Mouse (Mus musculus): ENCODE measurements around the gene Cdc37. TPM values are rescaled to one million over a fixed set of nuclear protein-coding genes. Genes with fewer than 3 reads are reported as not detected.

Gene Cdc37
- polyA plus RNA-seq, 1 experiment from 2014 or later, result 203 TPM

- Histone ChIP-seq H3K27me3 (no peaks in the 10 kb centered on the region), H3K4me3 (no peak overlapping the region), H3K27ac (no peak overlapping the region), H3K4me2 (no peak overlapping the region), H3K9ac (no peak overlapping the region), H3K9me3 (replicated peaks) (no peaks in the 10 kb centered on the region), H3K36me3 (peaks cover 3% of the 10 kb centered on the region; the same call in 1 of the 2 replicates), H3K4me1 (replicated peaks) (no peaks in the 10 kb centered on the region)
- 82% methylated on average over 7 of the region's 7 CpGs for WGBS
- ATAC-seq (replicated peaks; ENCODE audit: insufficient number of reproducible peaks, insufficient read depth, low FRiP score, low read depth), result no peak
Measured at GRCm38 (mm10) chr9:21114190-21114589, 35.6 kb downstream of the Cdc37 start.

GRCm38 (mm10) chr9:21113751-21114150 lies 36.0 kb downstream of the Cdc37 start:
- Histone ChIP-seq H3K9me3 (replicated peaks) (no peaks in the 10 kb centered on the region), H3K36me3 (peaks cover 6% of the 10 kb centered on the region; the same call in 1 of the 2 replicates), H3K9ac (no peak overlapping the region), H3K27ac (no peak overlapping the region), H3K4me1 (replicated peaks) (no peaks in the 10 kb centered on the region), H3K4me3 (no peak overlapping the region), H3K27me3 (no peaks in the 10 kb centered on the region), H3K4me2 (no peak overlapping the region)
- 85% methylated on average over 6 of the region's 6 CpGs for WGBS
- ATAC-seq (replicated peaks; ENCODE audit: insufficient number of reproducible peaks, insufficient read depth, low FRiP score, low read depth), result no peak

GRCm38 (mm10) chr9:21107607-21108237 lies 42.1 kb downstream of the Cdc37 start:
- H3K9ac ChIP-seq, result no peak overlapping the region
- H3K27me3 ChIP-seq, result no peaks in the 10 kb centered on the region
- no peak overlapping the region for H3K4me3 ChIP-seq
- no peaks in the 10 kb centered on the region for H3K4me1 ChIP-seq (replicated peaks)
- peaks cover 10% of the 10 kb centered on the region; the same call in 1 of the 2 replicates for H3K36me3 ChIP-seq
- H3K9me3 ChIP-seq (replicated peaks), result no peaks in the 10 kb centered on the region
- H3K27ac ChIP-seq, result no peak overlapping the region
- H3K4me2 ChIP-seq, result no peak overlapping the region
- no peak for ATAC-seq (replicated peaks; ENCODE audit: insufficient number of reproducible peaks, insufficient read depth, low FRiP score, low read depth)
- WGBS, result 51% methylated on average over 23 of the region's 23 CpGs

GRCm38 (mm10) chr9:21105760-21106564 lies 43.8 kb downstream of the Cdc37 start:
- H3K36me3 ChIP-seq, result peaks cover 10% of the 10 kb centered on the region; the same call in 1 of the 2 replicates
- 65% methylated on average over 5 of the region's 5 CpGs for WGBS
- H3K9me3 ChIP-seq (replicated peaks), result no peaks in the 10 kb centered on the region
- no peaks in the 10 kb centered on the region for H3K4me1 ChIP-seq (replicated peaks)
- H3K9ac ChIP-seq, result no peak overlapping the region
- no peak overlapping the region for H3K27ac ChIP-seq
- ATAC-seq (replicated peaks; ENCODE audit: insufficient number of reproducible peaks, insufficient read depth, low FRiP score, low read depth), result no peak
- no peaks in the 10 kb centered on the region for H3K27me3 ChIP-seq
- H3K4me2 ChIP-seq, result no peak overlapping the region
- no peak overlapping the region for H3K4me3 ChIP-seq

GRCm38 (mm10) chr9:21104814-21105213 lies 45.0 kb downstream of the Cdc37 start:
- Histone ChIP-seq H3K4me1 (replicated peaks) (0 out of 2 replicates have a peak, but pooled peaks cover 3% of the 10 kb centered on the region), H3K9ac (no peak overlapping the region), H3K27ac (no peak overlapping the region), H3K9me3 (replicated peaks) (no peaks in the 10 kb centered on the region), H3K4me3 (no peak overlapping the region), H3K27me3 (no peaks in the 10 kb centered on the region), H3K36me3 (peaks cover 10% of the 10 kb centered on the region; the same call in 1 of the 2 replicates), H3K4me2 (no peak overlapping the region)
- 86% methylated on average over 6 of the region's 6 CpGs for WGBS
- no peak for ATAC-seq (replicated peaks; ENCODE audit: insufficient number of reproducible peaks, insufficient read depth, low FRiP score, low read depth)

- Histone ChIP-seq H3K4me2 (no peak overlapping the region), H3K4me3 (no peak overlapping the region), H3K36me3 (0 out of 2 replicates have a peak, but pooled peaks cover 3% of the 10 kb centered on the region), H3K4me1 (replicated peaks) (0 out of 2 replicates have a peak, but pooled peaks cover 7% of the 10 kb centered on the region), H3K9ac (no peak overlapping the region), H3K27ac (no peak overlapping the region), H3K27me3 (no peaks in the 10 kb centered on the region), H3K9me3 (replicated peaks) (no peaks in the 10 kb centered on the region)
- WGBS, result 87% methylated on average over 2 of the region's 2 CpGs
- no peak for ATAC-seq (replicated peaks; ENCODE audit: insufficient number of reproducible peaks, insufficient read depth, low FRiP score, low read depth)
Measured at GRCm38 (mm10) chr9:21102076-21102475, 47.7 kb downstream of the Cdc37 start.

GRCm38 (mm10) chr9:21100447-21101161 lies 49.2 kb downstream of the Cdc37 start:
- 0 out of 2 replicates have a peak, but pooled peaks cover 7% of the 10 kb centered on the region for H3K4me1 ChIP-seq (replicated peaks)
- H3K36me3 ChIP-seq, result no peaks in the 10 kb centered on the region
- ATAC-seq (replicated peaks; ENCODE audit: insufficient number of reproducible peaks, insufficient read depth, low FRiP score, low read depth), result no peak
- no peak overlapping the region for H3K4me3 ChIP-seq
- H3K27me3 ChIP-seq, result no peaks in the 10 kb centered on the region
- H3K27ac ChIP-seq, result no peak overlapping the region
- 38% methylated on average over 15 of the region's 15 CpGs for WGBS
- no peak overlapping the region for H3K9ac ChIP-seq
- peak overlapping the region; percentile 18; the same call in 1 of the 2 replicates for H3K4me2 ChIP-seq
- no peaks in the 10 kb centered on the region for H3K9me3 ChIP-seq (replicated peaks)

GRCm38 (mm10) chr9:21097793-21098192 lies 52.0 kb downstream of the Cdc37 start:
- WGBS, result 60% methylated on average over 8 of the region's 8 CpGs
- Histone ChIP-seq H3K27me3 (no peaks in the 10 kb centered on the region), H3K9ac (no peak overlapping the region), H3K4me2 (no peak overlapping the region), H3K27ac (no peak overlapping the region), H3K9me3 (replicated peaks) (no peaks in the 10 kb centered on the region), H3K4me1 (replicated peaks) (0 out of 2 replicates have a peak, but pooled peaks cover 7% of the 10 kb centered on the region), H3K4me3 (no peak overlapping the region), H3K36me3 (no peaks in the 10 kb centered on the region)
- ATAC-seq (replicated peaks; ENCODE audit: insufficient number of reproducible peaks, insufficient read depth, low FRiP score, low read depth), result no peak

GRCm38 (mm10) chr9:21095958-21096357 lies 53.8 kb downstream of the Cdc37 start:
- no peak overlapping the region for H3K4me2 ChIP-seq
- no peak for ATAC-seq (replicated peaks; ENCODE audit: insufficient number of reproducible peaks, insufficient read depth, low FRiP score, low read depth)
- no peaks in the 10 kb centered on the region for H3K27me3 ChIP-seq
- H3K27ac ChIP-seq, result no peak overlapping the region
- H3K9me3 ChIP-seq (replicated peaks), result no peaks in the 10 kb centered on the region
- H3K4me3 ChIP-seq, result no peak overlapping the region
- no peak overlapping the region for H3K9ac ChIP-seq
- no peaks in the 10 kb centered on the region for H3K36me3 ChIP-seq
- WGBS, result 90% methylated on average over 4 of the region's 4 CpGs
- H3K4me1 ChIP-seq (replicated peaks), result peaks cover 12% of the 10 kb centered on the region; the same call in 1 of the 2 replicates

- H3K27me3 ChIP-seq, result no peaks in the 10 kb centered on the region
- H3K36me3 ChIP-seq, result peaks cover 20% of the 10 kb centered on the region
- ATAC-seq (replicated peaks; ENCODE audit: insufficient number of reproducible peaks, insufficient read depth, low FRiP score, low read depth), result no peak
- 90% methylated on average over 9 of the region's 9 CpGs for WGBS
- H3K9ac ChIP-seq, result no peak overlapping the region
- H3K4me2 ChIP-seq, result no peak overlapping the region
- no peaks in the 10 kb centered on the region for H3K9me3 ChIP-seq (replicated peaks)
- peaks cover 28% of the 10 kb centered on the region for H3K4me1 ChIP-seq (replicated peaks)
- no peak overlapping the region for H3K27ac ChIP-seq
- H3K4me3 ChIP-seq, result no peak overlapping the region
Measured at GRCm38 (mm10) chr9:21093423-21093822, 56.4 kb downstream of the Cdc37 start.

- ATAC-seq (replicated peaks; ENCODE audit: insufficient number of reproducible peaks, insufficient read depth, low FRiP score, low read depth), result peak; percentile 99
- H3K36me3 ChIP-seq, result peaks cover 33% of the 10 kb centered on the region
- peak within 1 kb of the TSS; percentile 73 for H3K9ac ChIP-seq
- no peaks in the 10 kb centered on the region for H3K27me3 ChIP-seq
- peak within 1 kb of the TSS; percentile 90 for H3K27ac ChIP-seq
- WGBS, result under 1% methylated on average over 54 of the region's 54 CpGs
- no peaks in the 10 kb centered on the region for H3K9me3 ChIP-seq (replicated peaks)
- peak within 1 kb of the TSS; percentile 74 for H3K4me3 ChIP-seq
- H3K4me2 ChIP-seq, result peak within 1 kb of the TSS; percentile 85
- H3K4me1 ChIP-seq (replicated peaks), result peaks cover 24% of the 10 kb centered on the region
Measured at GRCm38 (mm10) chr9:21091707-21092320, 58.0 kb downstream of the Cdc37 start, which contains the start of the genes Gm38431 and Raver1. Gene Gm38431 (minus strand): TSS chr9:21091997. Gene Raver1 (minus strand): TSS chr9:21092008.
